Comparison of ENCODE assay signal across 10 mouse cellular contexts in the genomic region with DNA sequence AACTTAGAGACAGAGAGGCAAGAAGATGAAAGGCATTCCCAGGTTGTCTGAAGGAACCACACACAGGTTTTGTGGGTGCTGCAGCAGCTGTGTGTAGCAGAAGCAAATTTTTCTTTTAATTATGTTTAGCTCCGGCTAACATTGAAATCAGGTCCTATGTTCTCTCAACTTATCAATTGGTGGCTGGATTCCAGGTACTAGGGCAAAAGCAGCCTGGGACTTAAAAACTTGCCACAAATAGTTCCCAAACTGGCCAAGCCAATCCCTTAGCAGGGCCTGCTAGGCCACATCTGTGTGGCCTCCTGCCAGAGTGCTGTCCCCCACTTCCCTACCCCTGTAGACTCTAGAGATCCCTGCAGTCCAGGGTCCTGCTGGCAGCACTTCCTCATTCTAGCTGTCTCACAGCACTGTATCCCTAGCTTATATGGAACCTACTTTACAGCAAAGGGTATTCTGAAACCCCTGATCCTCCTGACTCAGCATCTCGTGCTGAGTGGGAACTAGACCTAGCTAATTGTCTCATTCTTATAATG. TPM values are rescaled to one million over a fixed set of nuclear protein-coding genes. Genes with fewer than 3 reads are reported as not detected.
DNase-seq lines count a peak whose midpoint lies in the region; ATAC-seq lines count a peak whose summit lies in the region.
"Had no signal": no experiment of that assay in that cellular context is flagged by ENCODE, and none has a peak within 500 bp of the region (broad histone marks: within the 10 kb centered on the region; RNA-seq: fewer than 3 reads in every experiment).

No protein-coding gene starts in this region.

- H3K9ac ChIP-seq in heart, embryonic 11.5 days (ENCODE audit: low read depth, low read length) = peak overlapping the region; percentile 75
- peak overlapping the region; percentile 62 for H3K9ac ChIP-seq in midbrain, embryonic 11.5 days (ENCODE audit: low read length)

- 57% methylated on average over 2 of the region's 2 CpGs for WGBS in heart, embryonic 11.5 days (ENCODE audit: insufficient replicate concordance)
- 73% methylated on average over 2 of the region's 2 CpGs for WGBS in hindbrain, embryonic 10.5 days
- 63% methylated on average over 2 of the region's 2 CpGs for WGBS in midbrain, embryonic 11.5 days

- no peak for DNase-seq in heart, postnatal 14 days
- DNase-seq in adipocyte (ENCODE audit: low spot score) = peak; percentile 60
- DNase-seq in hindbrain, embryonic 10.5 days (ENCODE audit: low spot score) = no peak
- peak; percentile 89 for DNase-seq in midbrain, embryonic 11.5 days (ENCODE audit: low spot score, missing footprints)
- DNase-seq in adrenal gland, adult (ENCODE audit: inconsistent age in 2 of 2, low spot score in 1 of 2) = no peak
- DNase-seq in cerebellum, adult 11 months = no peak
- no peak for DNase-seq in testis, postnatal 14 days (ENCODE audit: low spot score)
- DNase-seq: cerebellum, adult 8-10 months had no signal

- no peak overlapping the region for H3K4me3 ChIP-seq in heart, embryonic 11.5 days (ENCODE audit: low read depth, low read length)
- peak overlapping the region; percentile 26 for H3K4me3 ChIP-seq in hindbrain, embryonic 10.5 days
- no peak overlapping the region for H3K4me3 ChIP-seq in midbrain, embryonic 11.5 days (ENCODE audit: low read depth, low read length)

- intact Hi-C loops in heart, postnatal 14 days (cut with DNase I) = no loop called here

- peak overlapping the region; percentile 52; the same call in 1 of the 2 replicates for H3K4me2 ChIP-seq in heart, embryonic 11.5 days
- peak overlapping the region; percentile 26 for H3K4me2 ChIP-seq in midbrain, embryonic 11.5 days

- no peaks in the 10 kb centered on the region for H3K9me3 ChIP-seq in heart, embryonic 11.5 days (replicated peaks; ENCODE audit: control insufficient read depth, low read length)
- no peaks in the 10 kb centered on the region for H3K9me3 ChIP-seq in hindbrain, embryonic 10.5 days
- no peaks in the 10 kb centered on the region for H3K9me3 ChIP-seq in midbrain, embryonic 11.5 days (ENCODE audit: control insufficient read depth, low read length)

- H3K36me3 ChIP-seq in heart, embryonic 11.5 days (ENCODE audit: control insufficient read depth, insufficient read depth, low read length) = no peaks in the 10 kb centered on the region
- H3K36me3 ChIP-seq in hindbrain, embryonic 10.5 days = peaks cover 23% of the 10 kb centered on the region
- peaks cover 3% of the 10 kb centered on the region; the same call in 1 of the 2 replicates for H3K36me3 ChIP-seq in midbrain, embryonic 11.5 days (ENCODE audit: control insufficient read depth, insufficient read depth, low read length)

- peak overlapping the region; percentile 99 for H3K27ac ChIP-seq in heart, embryonic 11.5 days (ENCODE audit: low read depth, low read length)
- H3K27ac ChIP-seq in hindbrain, embryonic 10.5 days = peak overlapping the region; percentile 92
- peak overlapping the region; percentile 75 for H3K27ac ChIP-seq in midbrain, embryonic 11.5 days (ENCODE audit: low read depth, low read length)

- H3K27me3 ChIP-seq in heart, embryonic 11.5 days (ENCODE audit: control insufficient read depth, insufficient read depth, low read length) = no peaks in the 10 kb centered on the region
- no peaks in the 10 kb centered on the region for H3K27me3 ChIP-seq in hindbrain, embryonic 10.5 days (ENCODE audit: insufficient read depth, poor library complexity, severe bottlenecking)
- H3K27me3 ChIP-seq in midbrain, embryonic 11.5 days (ENCODE audit: control insufficient read depth, insufficient read depth, low read length) = no peaks in the 10 kb centered on the region

- ATAC-seq in heart, embryonic 11.5 days (replicated peaks; ENCODE audit: insufficient number of reproducible peaks, low FRiP score, low TSS enrichment) = no peak
- ATAC-seq in midbrain, embryonic 11.5 days (ENCODE audit: low FRiP score) = no peak

- H3K4me1 ChIP-seq in heart, embryonic 11.5 days (ENCODE audit: control insufficient read depth, insufficient read depth, low read length) = peaks cover 60% of the 10 kb centered on the region
- peaks cover 72% of the 10 kb centered on the region for H3K4me1 ChIP-seq in hindbrain, embryonic 10.5 days (replicated peaks)
- peaks cover 51% of the 10 kb centered on the region for H3K4me1 ChIP-seq in midbrain, embryonic 11.5 days (ENCODE audit: control insufficient read depth, insufficient read depth, low read length)

RNA-seq across cellular contexts. Expression of gene Kirrel, which starts 23.2 kb away (rescaled TPM):
- 9.9 and 12.6 TPM in 2 replicates for polyA plus RNA-seq in heart, embryonic 11.5 days (2014; fragmentation: Nextera tagmentation; extraction: Ambion mirVana)
- total RNA-seq in heart, postnatal 14 days (2021) = 1 to 10 TPM; 8.8 to 9.9 TPM
- polyA plus RNA-seq in hindbrain, embryonic 10.5 days (2016; fragmentation: Nextera tagmentation; extraction: Ambion mirVana) = 11.7 and 13.0 TPM in 2 replicates
- polyA plus RNA-seq in midbrain, embryonic 11.5 days (2014; fragmentation: Nextera tagmentation; extraction: Ambion mirVana) = 6.4 and 7.4 TPM in 2 replicates
- total RNA-seq: CH12.LX had no signal

Comparison
In these comparisons a context has a peak if more than half of its experiments do, and no peak if none do; other contexts are left out.
1. DNase-seq: peak in adipocyte (single experiment) and midbrain, embryonic 11.5 days (single experiment); none in heart, postnatal 14 days (0 of 2), hindbrain, embryonic 10.5 days (single experiment), adrenal gland, adult (0 of 2), cerebellum, adult 11 months (single experiment) and testis, postnatal 14 days (single experiment).
2. Peak in every context shown above with its lines, with median percentiles within 50 percentile points of each other: H3K27ac ChIP-seq.